Mouse (Mus musculus) liver, embryonic 15.5 days (tissue): ENCODE data around the gene Surf2. TPM values are rescaled to one million over a fixed set of nuclear protein-coding genes. Genes with fewer than 3 reads are reported as not detected.
A peak's percentile ranks its signal among the peaks of the same experiment; 100 is the strongest.

Source experiments
- ATAC-seq: fragments of 200-750 bp; cut with Nextera tagmentation; 2 replicates; pipeline ENCODE4 v1.8.0; 2017; ENCODE audit warnings: moderate number of reproducible peaks, mild to moderate bottlenecking, moderate library complexity; ENCODE audit not compliant: insufficient read depth
- H3K27ac ChIP-seq: fragments of 300-500 bp; sonication (generic); replicated peaks from 2 replicates; pipeline ENCODE4 v1.5.1; 2015; ENCODE audit warnings: mild to moderate bottlenecking, inconsistent platforms
- H3K27me3 ChIP-seq: fragments of 300-500 bp; sonication (generic); 2 replicates; pipeline ENCODE4 v1.6.1; 2015; ENCODE audit warnings: mild to moderate bottlenecking, inconsistent platforms
- H3K36me3 ChIP-seq: fragments of 300-500 bp; sonication (generic); replicated peaks from 2 replicates; pipeline ENCODE4 v1.6.1; 2015; ENCODE audit warnings: moderate library complexity, mild to moderate bottlenecking, inconsistent platforms
- H3K4me1 ChIP-seq: fragments of 300-500 bp; sonication (generic); replicated peaks from 2 replicates; pipeline ENCODE4 v1.6.1; 2015; ENCODE audit warnings: inconsistent platforms
- H3K4me2 ChIP-seq: fragments of 300-500 bp; sonication (generic); 2 replicates; pipeline ENCODE4 v1.6.1; 2015; ENCODE audit warnings: moderate library complexity, mild to moderate bottlenecking, inconsistent platforms
- H3K4me3 ChIP-seq: fragments of 300-500 bp; sonication (generic); replicated peaks from 2 replicates; pipeline ENCODE4 v1.5.1; 2015; ENCODE audit warnings: mild to moderate bottlenecking, inconsistent platforms
- H3K9ac ChIP-seq: fragments of 300-500 bp; sonication (generic); 2 replicates; pipeline ENCODE4 v1.6.1; 2015; ENCODE audit warnings: moderate library complexity, mild to moderate bottlenecking, inconsistent platforms
- H3K9me3 ChIP-seq: fragments of 300-500 bp; sonication (generic); replicated peaks from 2 replicates; pipeline ENCODE4 v1.6.1; 2016; ENCODE audit warnings: inconsistent platforms
- WGBS: fragments of 180-500 bp; shearing (Covaris S2); methylation state at CpG from one replicate; pipeline ENCODE4 v1.1.7; 2015; ENCODE audit warnings: mixed read lengths; ENCODE audit not compliant: insufficient replicate concordance; 5-methylcytosine and 5-hydroxymethylcytosine counted together
- polyA plus RNA-seq: library from polyadenylated mRNA; unstranded; fragments of >200 nt; fragmentation: Nextera tagmentation; extraction: Ambion mirVana; gene quantifications from 2 replicates; pipeline ENCODE4 v1.2.1, GENCODE M21; 2015

Gene Surf2
- polyA plus RNA-seq, 1 experiment from 2014 or later: 19.0 TPM

DNA sequence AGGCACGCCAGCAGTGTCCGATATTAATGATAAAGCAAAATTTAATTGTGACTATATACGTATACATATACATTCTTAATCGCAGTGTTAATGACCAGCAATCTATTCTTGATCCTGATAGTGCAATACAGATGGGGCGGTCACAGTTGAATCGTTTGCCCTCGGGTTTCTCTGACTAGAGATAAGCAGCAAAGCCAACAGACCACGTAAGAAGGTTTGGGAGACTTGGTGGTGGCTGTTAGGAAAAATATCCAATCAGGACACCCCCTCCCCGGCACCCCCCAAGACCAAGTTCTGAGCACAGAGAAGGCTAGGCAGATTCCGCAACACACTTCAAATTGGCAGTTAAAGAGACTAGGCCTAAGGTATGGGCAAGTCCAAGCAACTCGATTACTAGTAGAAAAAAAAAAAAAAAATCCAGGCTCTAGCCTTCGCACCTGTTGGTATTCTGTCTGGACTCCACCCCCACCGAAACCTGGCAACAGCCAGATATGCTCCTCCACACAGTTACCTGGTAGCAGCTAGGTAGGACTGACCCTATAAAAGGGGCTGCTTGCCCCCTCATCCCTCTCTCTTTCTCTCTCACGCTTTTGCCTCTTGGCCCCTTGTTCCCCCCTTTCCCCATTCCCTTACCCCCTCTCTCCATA, 48.7 kb downstream of the Surf2 start:
- no peaks in the 10 kb centered on the region for H3K9me3 ChIP-seq
- peaks cover 31% of the 10 kb centered on the region for H3K4me1 ChIP-seq
- peak overlapping the region; percentile 83 for H3K4me3 ChIP-seq
- H3K4me2 ChIP-seq: peak overlapping the region; percentile 82
- H3K9ac ChIP-seq: peak overlapping the region; percentile 82
- H3K27me3 ChIP-seq: no peaks in the 10 kb centered on the region
- H3K27ac ChIP-seq: peak overlapping the region; percentile 96
- peak; percentile 19 for ATAC-seq
- H3K36me3 ChIP-seq: peaks cover 22% of the 10 kb centered on the region
- WGBS: 15% methylated on average over 14 of the region's 14 CpGs

DNA sequence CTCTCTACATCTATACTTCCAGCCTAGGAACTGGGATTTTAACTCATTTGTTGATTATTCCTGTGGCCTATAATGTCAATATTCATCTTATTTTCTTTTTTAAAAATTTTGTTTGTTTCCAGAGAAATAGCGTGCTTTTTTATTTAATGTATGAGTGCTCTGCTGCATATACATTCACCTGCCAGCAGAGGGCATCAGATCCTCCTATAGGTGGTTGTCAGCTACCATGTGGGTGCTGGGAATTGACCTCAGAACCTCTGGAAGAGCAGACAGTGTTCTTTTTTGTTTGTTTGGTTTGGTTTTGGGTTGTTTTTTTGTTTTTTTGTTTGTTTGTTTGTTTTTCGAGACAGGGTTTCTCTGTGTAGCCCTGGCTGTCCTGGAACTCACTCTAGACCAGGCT, 51.1 kb downstream of the Surf2 start:
- ATAC-seq: no peak
- H3K27me3 ChIP-seq: no peaks in the 10 kb centered on the region
- H3K9me3 ChIP-seq: no peaks in the 10 kb centered on the region
- 62% methylated on average over 2 of the region's 2 CpGs for WGBS
- H3K27ac ChIP-seq: no peak overlapping the region
- H3K4me2 ChIP-seq: no peak overlapping the region
- no peak overlapping the region for H3K4me3 ChIP-seq
- H3K9ac ChIP-seq: no peak overlapping the region
- peaks cover 1% of the 10 kb centered on the region for H3K36me3 ChIP-seq
- H3K4me1 ChIP-seq: peaks cover 22% of the 10 kb centered on the region

Other genes starting within 250 kb of the Surf2 start
- gene Lcn4, start 245.1 kb upstream of the Surf2 start, polyA plus RNA-seq: not detected in 2 replicates
- not detected in 2 replicates for gene Abo, start 51.4 kb upstream of the Surf2 start, polyA plus RNA-seq
- gene Surf6, start 13.5 kb upstream of the Surf2 start, polyA plus RNA-seq: 9.9 and 10.8 TPM in 2 replicates
- 19.0 TPM in 2 replicates for gene Med22, start 5.7 kb upstream of the Surf2 start, polyA plus RNA-seq
- 341 and 352 TPM in 2 replicates for gene Rpl7a, start 5.6 kb upstream of the Surf2 start, polyA plus RNA-seq
- 33.3 and 33.8 TPM in 2 replicates for gene Surf1, start 163 bp downstream of the Surf2 start, polyA plus RNA-seq
- gene Surf4, start 17.6 kb downstream of the Surf2 start, polyA plus RNA-seq: 118 and 129 TPM in 2 replicates
- 0.06 and 0.08 TPM in 2 replicates for gene Stkld1, start 17.7 kb downstream of the Surf2 start, polyA plus RNA-seq
- 19.2 and 19.9 TPM in 2 replicates for gene Rexo4, start 48.0 kb downstream of the Surf2 start, polyA plus RNA-seq
- gene Adamts13, start 57.0 kb downstream of the Surf2 start, polyA plus RNA-seq: 1.6 and 2.0 TPM in 2 replicates
- 13.2 and 15.0 TPM in 2 replicates for gene Cacfd1, start 93.6 kb downstream of the Surf2 start, polyA plus RNA-seq
- 0.28 and 0.29 TPM in 2 replicates for gene Slc2a6, start 111.6 kb downstream of the Surf2 start, polyA plus RNA-seq
- 1.9 and 2.5 TPM in 2 replicates for gene Mymk, start 155.8 kb downstream of the Surf2 start, polyA plus RNA-seq
- gene Adamtsl2, start 163.0 kb downstream of the Surf2 start, polyA plus RNA-seq: 0.32 and 0.48 TPM in 2 replicates
- not detected in 2 replicates for gene Fam163b, start 226.1 kb downstream of the Surf2 start, polyA plus RNA-seq
- gene Dbh, start 248.9 kb downstream of the Surf2 start, polyA plus RNA-seq: 0.07 TPM in 2 replicates